Mouse (Mus musculus): ENCODE measurements around the gene Fgfr2. TPM values are rescaled to one million over a fixed set of nuclear protein-coding genes. Genes with fewer than 3 reads are reported as not detected.
A peak's percentile ranks its signal among the peaks of the same experiment; 100 is the strongest.
"Not testable (repeated sequence)": the region's sequence is repeated elsewhere in the genome, so short reads cannot be mapped to it uniquely, and the experiment has no call there.

The Fgfr2 gene
- polyA plus RNA-seq, 1 experiment from 2014 or later: 110 TPM

DNA sequence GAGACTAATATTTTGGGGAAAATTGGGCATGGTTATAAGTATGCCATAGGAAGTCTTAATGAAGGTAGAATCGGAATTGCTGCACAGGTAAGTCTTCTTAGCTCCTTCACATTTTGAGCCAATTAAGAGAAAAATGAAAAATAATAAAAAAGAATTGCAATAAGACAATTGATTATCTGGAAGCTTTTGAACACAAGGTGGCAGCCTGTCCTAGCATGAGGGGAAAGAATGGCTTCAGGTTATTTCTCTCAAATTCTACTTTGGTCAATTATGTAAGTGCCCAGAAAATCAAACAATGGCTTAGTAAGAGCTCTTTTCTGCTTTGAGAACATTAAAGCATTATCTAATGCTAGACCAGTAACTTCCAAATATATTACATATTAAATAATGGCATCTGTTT lies 1688.9 kb downstream of the Fgfr2 start:
- Histone ChIP-seq H3K4me3 (ENCODE audit: low read depth, low read length) (no peak overlapping the region), H3K36me3 (ENCODE audit: insufficient read depth, low read length) (peaks cover 13% of the 10 kb centered on the region; the same call in 1 of the 2 replicates), H3K9ac (replicated peaks; ENCODE audit: low read depth) (no peak overlapping the region), H3K4me2 (replicated peaks; ENCODE audit: low read depth, low read length) (no peak overlapping the region), H3K27ac (ENCODE audit: low read length) (no peak overlapping the region), H3K27me3 (replicated peaks; ENCODE audit: insufficient read depth, low read length) (no peaks in the 10 kb centered on the region), H3K4me1 (ENCODE audit: insufficient read depth, low read depth, low read length) (no peaks in the 10 kb centered on the region), H3K9me3 (ENCODE audit: low read length) (no peaks in the 10 kb centered on the region)
- WGBS: 82% methylated on average over 1 of the region's 1 CpGs
- TF ChIP-seq CTCF (IDR thresholded peaks at IDR 0.05) (no peak), EP300 (IDR thresholded peaks at IDR 0.05) (no peak)
- ATAC-seq (no peak), DNase-seq (ENCODE audit: low spot score) (no peak)

DNA sequence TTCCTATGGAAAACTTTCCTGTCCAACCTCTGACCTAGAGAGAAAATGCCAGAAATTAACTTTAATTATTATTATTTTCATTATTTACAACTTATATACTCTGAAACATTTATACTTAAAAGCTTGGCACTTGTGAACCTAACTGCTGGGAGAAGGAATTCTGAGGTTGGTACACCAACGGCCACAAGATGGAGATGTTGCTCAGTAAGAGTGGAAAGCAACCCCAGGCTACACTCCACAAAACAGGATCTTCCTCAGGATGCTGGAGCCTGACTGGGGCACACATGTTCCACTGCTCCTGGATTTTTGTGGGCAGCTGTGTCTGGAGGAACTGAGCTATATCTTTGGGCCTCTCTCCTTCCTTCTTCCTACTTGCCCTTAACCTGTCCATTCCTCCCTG lies 1690.9 kb downstream of the Fgfr2 start:
- no peak overlapping the region for H3K9ac ChIP-seq (replicated peaks; ENCODE audit: low read depth)
- DNase-seq (ENCODE audit: low spot score) (peak; percentile 49), ATAC-seq (no peak)
- WGBS: 13% methylated on average over 1 of the region's 1 CpGs
- H3K4me2 ChIP-seq (replicated peaks; ENCODE audit: low read depth, low read length): no peak overlapping the region
- peak; percentile 57 for TF ChIP-seq CTCF (IDR thresholded peaks at IDR 0.05)
- no peak for TF ChIP-seq EP300 (IDR thresholded peaks at IDR 0.05)
- H3K4me3 ChIP-seq (ENCODE audit: low read depth, low read length): no peak overlapping the region
- no peaks in the 10 kb centered on the region for H3K27me3 ChIP-seq (replicated peaks; ENCODE audit: insufficient read depth, low read length)
- no peaks in the 10 kb centered on the region for H3K4me1 ChIP-seq (ENCODE audit: insufficient read depth, low read depth, low read length)
- no peaks in the 10 kb centered on the region for H3K9me3 ChIP-seq (ENCODE audit: low read length)
- peaks cover 18% of the 10 kb centered on the region; the same call in 1 of the 2 replicates for H3K36me3 ChIP-seq (ENCODE audit: insufficient read depth, low read length)
- no peak overlapping the region for H3K27ac ChIP-seq (ENCODE audit: low read length)

DNA sequence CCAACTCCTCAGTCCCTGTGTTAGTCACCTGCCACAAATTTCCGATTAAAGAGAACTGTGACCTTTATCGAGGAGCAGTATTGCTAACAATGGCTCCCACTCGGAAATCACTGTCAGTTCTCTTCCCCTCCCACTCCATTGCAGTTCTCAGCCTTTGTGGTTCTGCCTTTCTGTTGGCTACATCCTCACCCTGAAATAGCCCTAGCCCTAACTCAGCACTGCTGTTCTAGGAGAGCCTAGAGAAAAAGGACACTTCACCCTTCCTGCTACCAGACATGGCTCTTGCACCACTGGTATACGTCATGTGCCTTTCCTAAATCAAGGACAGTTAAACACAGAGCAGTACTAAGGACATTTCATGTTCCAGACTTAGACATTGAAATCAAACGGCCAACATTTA lies 1695.8 kb downstream of the Fgfr2 start:
- Histone ChIP-seq H3K27me3 (replicated peaks; ENCODE audit: insufficient read depth, low read length) (no peaks in the 10 kb centered on the region), H3K4me2 (replicated peaks; ENCODE audit: low read depth, low read length) (no peak overlapping the region), H3K9me3 (ENCODE audit: low read length) (no peaks in the 10 kb centered on the region), H3K27ac (ENCODE audit: low read length) (no peak overlapping the region), H3K4me3 (ENCODE audit: low read depth, low read length) (no peak overlapping the region), H3K4me1 (ENCODE audit: insufficient read depth, low read depth, low read length) (no peaks in the 10 kb centered on the region), H3K36me3 (ENCODE audit: insufficient read depth, low read length) (peaks cover 18% of the 10 kb centered on the region; the same call in 1 of the 2 replicates), H3K9ac (replicated peaks; ENCODE audit: low read depth) (no peak overlapping the region)
- 91% methylated on average over 5 of the region's 5 CpGs for WGBS
- ATAC-seq (no peak), DNase-seq (ENCODE audit: low spot score) (no peak)
- no peak for TF ChIP-seq CTCF (IDR thresholded peaks at IDR 0.05)
- TF ChIP-seq EP300 (IDR thresholded peaks at IDR 0.05): no peak

DNA sequence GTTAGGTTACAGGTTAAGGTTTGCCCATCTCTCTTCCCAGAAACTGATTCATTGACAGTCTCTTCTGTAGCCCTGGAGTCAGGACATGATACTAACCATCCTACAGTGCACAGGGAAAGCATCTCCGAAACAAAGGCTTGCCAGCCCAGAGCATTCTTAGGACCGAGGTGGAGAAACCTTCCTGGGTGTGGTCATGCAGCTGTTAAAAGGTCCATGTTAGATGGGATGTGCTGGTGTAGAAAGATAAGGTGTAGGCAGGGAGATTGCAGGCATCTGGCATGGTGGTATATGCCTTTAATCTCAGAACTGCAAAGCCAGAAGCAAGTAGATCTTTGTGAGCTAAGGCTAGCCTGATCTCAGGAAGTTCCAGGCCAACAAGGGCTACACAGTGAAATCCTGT lies 1698.2 kb downstream of the Fgfr2 start:
- Histone ChIP-seq H3K36me3 (ENCODE audit: insufficient read depth, low read length) (peaks cover 4% of the 10 kb centered on the region; the same call in 1 of the 2 replicates), H3K27me3 (replicated peaks; ENCODE audit: insufficient read depth, low read length) (no peaks in the 10 kb centered on the region), H3K4me2 (replicated peaks; ENCODE audit: low read depth, low read length) (no peak overlapping the region), H3K4me1 (ENCODE audit: insufficient read depth, low read depth, low read length) (no peaks in the 10 kb centered on the region), H3K9me3 (ENCODE audit: low read length) (no peaks in the 10 kb centered on the region), H3K27ac (ENCODE audit: low read length) (no peak overlapping the region), H3K4me3 (ENCODE audit: low read depth, low read length) (no peak overlapping the region), H3K9ac (replicated peaks; ENCODE audit: low read depth) (no peak overlapping the region)
- ATAC-seq: no peak
- no peak for DNase-seq (ENCODE audit: low spot score)
- WGBS: 74% methylated on average over 2 of the region's 2 CpGs
- TF ChIP-seq EP300 (IDR thresholded peaks at IDR 0.05) (no peak), CTCF (IDR thresholded peaks at IDR 0.05) (no peak)

DNA sequence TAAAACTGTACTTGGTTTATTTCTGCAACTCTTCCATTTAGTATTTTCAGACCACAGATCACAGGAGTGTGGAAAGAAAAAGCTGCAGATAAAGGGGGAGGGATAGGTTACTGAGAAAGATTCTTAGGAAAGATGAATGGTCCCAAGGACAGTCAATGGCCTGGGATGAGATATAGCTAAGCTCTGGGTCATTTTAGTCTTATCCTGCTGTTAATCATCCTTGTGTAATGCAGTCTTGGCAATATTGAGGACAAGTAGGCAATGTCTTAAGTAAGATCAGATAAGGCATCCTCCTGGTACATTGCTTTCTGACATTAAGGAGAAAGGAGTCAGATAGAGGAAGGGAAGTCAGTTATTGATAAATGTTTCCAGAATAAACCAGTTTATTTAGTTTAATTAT lies 1705.5 kb downstream of the Fgfr2 start:
- Histone ChIP-seq H3K4me3 (ENCODE audit: low read depth, low read length) (no peak overlapping the region), H3K4me1 (ENCODE audit: insufficient read depth, low read depth, low read length) (peaks cover 8% of the 10 kb centered on the region; the same call in 1 of the 2 replicates), H3K27me3 (replicated peaks; ENCODE audit: insufficient read depth, low read length) (no peaks in the 10 kb centered on the region), H3K9me3 (ENCODE audit: low read length) (no peaks in the 10 kb centered on the region), H3K27ac (ENCODE audit: low read length) (no peak overlapping the region), H3K4me2 (replicated peaks; ENCODE audit: low read depth, low read length) (no peak overlapping the region), H3K9ac (replicated peaks; ENCODE audit: low read depth) (no peak overlapping the region), H3K36me3 (ENCODE audit: insufficient read depth, low read length) (no peaks in the 10 kb centered on the region)
- no peak for ATAC-seq
- TF ChIP-seq CTCF (IDR thresholded peaks at IDR 0.05) (no peak), EP300 (IDR thresholded peaks at IDR 0.05) (no peak)
- no peak for DNase-seq (ENCODE audit: low spot score)

DNA sequence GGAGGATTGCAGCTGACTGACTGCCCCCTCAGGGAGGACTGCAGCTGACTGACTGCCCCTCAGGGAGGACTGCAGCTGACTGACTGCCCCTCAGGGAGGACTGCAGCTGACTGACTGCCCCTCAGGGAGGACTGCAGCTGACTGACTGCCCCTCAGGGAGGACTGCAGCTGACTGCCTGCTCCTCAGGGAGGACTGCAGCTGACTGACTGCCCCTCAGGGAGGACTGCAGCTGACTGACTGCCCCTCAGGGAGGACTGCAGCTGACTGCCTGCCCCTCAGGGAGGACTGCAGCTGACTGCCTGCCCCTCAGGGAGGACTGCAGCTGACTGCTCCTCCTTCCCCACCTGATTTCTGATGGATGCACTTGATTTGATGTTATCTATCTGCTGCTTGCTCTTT lies 1706.4 kb downstream of the Fgfr2 start:
- H3K9me3 ChIP-seq (ENCODE audit: low read length); DNase-seq (ENCODE audit: low spot score); H3K27ac ChIP-seq (ENCODE audit: low read length); H3K9ac ChIP-seq (replicated peaks; ENCODE audit: low read depth); ATAC-seq; H3K4me1 ChIP-seq (ENCODE audit: insufficient read depth, low read depth, low read length); H3K4me3 ChIP-seq (ENCODE audit: low read depth, low read length); H3K4me2 ChIP-seq (replicated peaks; ENCODE audit: low read depth, low read length); H3K27me3 ChIP-seq (replicated peaks; ENCODE audit: insufficient read depth, low read length); H3K36me3 ChIP-seq (ENCODE audit: insufficient read depth, low read length): not testable (repeated sequence)

DNA sequence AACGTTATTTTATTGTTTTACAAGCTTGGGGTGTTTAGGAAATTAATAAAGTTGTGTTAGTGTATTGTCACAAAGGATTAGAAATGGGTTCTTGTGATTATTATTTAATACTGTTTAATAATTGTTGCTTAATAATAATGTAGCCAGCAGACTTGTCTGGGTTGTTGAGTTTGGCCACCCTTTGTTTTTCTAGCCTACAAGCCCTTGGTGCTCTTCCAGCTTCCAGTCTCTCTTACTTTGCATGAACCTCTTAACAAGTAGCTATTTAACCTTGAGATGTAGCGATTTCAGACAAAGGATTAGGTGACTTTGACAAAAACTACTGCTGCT lies 1711.2 kb downstream of the Fgfr2 start:
- Histone ChIP-seq H3K9ac (replicated peaks; ENCODE audit: low read depth) (0 out of 2 replicates have a peak overlapping the region, but pooled peaks have one; percentile 97), H3K36me3 (ENCODE audit: insufficient read depth, low read length) (no peaks in the 10 kb centered on the region), H3K4me3 (ENCODE audit: low read depth, low read length) (peak overlapping the region; percentile 93), H3K4me2 (replicated peaks; ENCODE audit: low read depth, low read length) (peak overlapping the region; percentile 75), H3K27ac (ENCODE audit: low read length) (peak overlapping the region; percentile 95; the same call in 1 of the 2 replicates), H3K9me3 (ENCODE audit: low read length) (no peaks in the 10 kb centered on the region), H3K4me1 (ENCODE audit: insufficient read depth, low read depth, low read length) (peaks cover 14% of the 10 kb centered on the region; the same call in 1 of the 2 replicates), H3K27me3 (replicated peaks; ENCODE audit: insufficient read depth, low read length) (no peaks in the 10 kb centered on the region)
- TF ChIP-seq CTCF (IDR thresholded peaks at IDR 0.05) (no peak), EP300 (IDR thresholded peaks at IDR 0.05) (no peak)
- WGBS: 21% methylated on average over 2 of the region's 2 CpGs
- DNase-seq (ENCODE audit: low spot score) (peak; percentile 42), ATAC-seq (no peak)
